Mouse (Mus musculus) cerebellum, adult 2 months (tissue): Measurements from ENCODE around the gene Zfhx3.

ENCODE experiments used
- CTCF ChIP-seq: fragments of 200-500 bp; IDR thresholded peaks from 2 replicates; pipeline ENCODE4 v1.5.1; 2011; ENCODE audit warnings: low read depth, mild to moderate bottlenecking, control low read depth, low read length, moderate library complexity, borderline replicate concordance; ENCODE audit not compliant: insufficient read depth
- POLR2A ChIP-seq: fragments of 200-500 bp; IDR thresholded peaks from 2 replicates; pipeline ENCODE4 v1.6.1; 2011; ENCODE audit warnings: low read length, control low read depth, borderline replicate concordance; ENCODE audit not compliant: insufficient read depth

DNA sequence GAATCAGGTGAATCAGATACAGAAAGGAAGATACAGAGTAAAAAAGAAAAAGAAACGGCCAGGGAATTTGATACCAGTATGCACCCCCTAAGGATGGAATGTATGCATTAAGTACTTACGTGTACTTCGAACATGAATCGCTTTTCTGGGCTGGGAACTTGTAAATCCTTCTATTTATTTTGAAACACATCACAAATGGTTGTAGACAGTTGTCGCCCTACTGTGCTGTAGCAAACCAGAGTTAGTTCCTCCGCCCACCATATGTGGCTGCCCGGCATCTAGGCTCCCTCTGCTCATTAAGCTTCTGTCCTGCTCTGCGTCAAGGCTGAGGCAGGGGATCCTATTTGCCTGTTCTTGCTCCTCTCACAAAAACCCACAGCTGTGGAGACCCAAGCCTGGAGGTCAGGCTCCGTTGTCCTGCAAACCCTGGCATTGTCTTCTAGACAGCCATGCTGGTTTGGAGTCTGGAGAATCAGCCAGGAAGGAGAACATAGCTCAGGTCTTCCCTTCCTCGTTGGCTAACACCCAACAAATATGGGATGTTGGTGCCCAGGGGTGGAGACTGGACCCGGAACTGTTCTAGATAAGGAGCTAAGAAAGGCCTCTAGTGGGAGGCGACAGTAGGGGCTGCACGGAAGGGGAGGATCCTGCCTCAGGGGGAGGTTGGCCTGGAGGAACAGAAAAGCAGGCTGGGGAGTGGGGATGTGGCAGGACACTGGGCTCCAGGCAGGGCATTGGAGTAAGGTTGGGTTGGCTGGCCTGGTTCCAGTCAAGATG is 925.2 kb downstream of the Zfhx3 start:
- TF ChIP-seq POLR2A (no peak), CTCF (no peak)
